Mouse (Mus musculus) lung, postnatal 25 days (tissue): Measurements from ENCODE around the gene Thpo.
A peak's percentile ranks its signal among the peaks of the same experiment; 100 is the strongest.

ENCODE experiments used
- DNase-seq: peaks from one replicate; pipeline ENCODE4 v3.0.0; 2022; ENCODE audit warnings: low spot score

Gene Thpo

DNA sequence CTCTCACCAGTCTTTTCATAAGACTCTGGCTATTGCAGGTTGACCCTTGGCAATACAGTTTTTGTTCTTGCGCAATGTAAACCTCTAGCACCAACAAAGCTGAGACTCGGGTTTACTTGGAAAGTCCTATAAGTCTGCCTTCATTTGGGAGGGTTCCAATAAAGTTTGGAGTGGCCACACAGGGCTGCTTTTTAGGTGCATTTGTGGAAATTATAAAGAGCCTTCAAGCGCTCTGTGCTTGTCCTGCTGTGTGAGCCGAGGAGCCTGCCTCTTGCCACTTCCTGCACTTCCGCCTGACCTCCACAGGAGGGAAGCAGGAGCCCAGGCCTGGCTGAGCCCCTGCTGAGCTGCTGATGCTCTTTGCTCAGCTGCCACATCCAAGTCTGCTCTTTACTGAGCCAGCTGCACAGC lies 10.0 kb downstream of the Thpo start:
- DNase-seq = peak; percentile 61

GRCm38 (mm10) chr16:20723247-20723646 lies 11.1 kb downstream of the Thpo start:
- DNase-seq = no peak

DNA sequence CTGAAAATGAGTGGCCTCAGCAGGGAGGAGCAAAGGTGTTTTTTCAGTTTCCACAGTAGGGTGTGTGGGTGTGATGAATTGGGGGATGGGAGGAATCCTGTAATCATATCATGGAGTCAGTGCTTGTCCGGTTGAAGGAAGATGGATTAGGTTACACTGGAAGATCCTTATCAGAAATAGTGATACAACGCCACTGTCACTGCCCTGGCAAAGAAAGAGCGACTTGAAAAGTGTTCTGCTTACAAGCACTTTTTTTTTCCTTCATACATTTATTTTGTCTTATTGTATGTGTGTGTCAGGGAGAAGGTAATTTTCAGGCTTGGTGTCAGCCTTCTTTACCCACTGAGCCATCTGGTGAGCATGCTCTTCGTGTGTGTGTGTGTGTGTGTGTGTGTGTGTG lies 11.6 kb downstream of the Thpo start:
- DNase-seq = no peak

- DNase-seq = no peak
These were observed 12.5 kb downstream of the Thpo start for GRCm38 (mm10) chr16:20721808-20722207.

DNA sequence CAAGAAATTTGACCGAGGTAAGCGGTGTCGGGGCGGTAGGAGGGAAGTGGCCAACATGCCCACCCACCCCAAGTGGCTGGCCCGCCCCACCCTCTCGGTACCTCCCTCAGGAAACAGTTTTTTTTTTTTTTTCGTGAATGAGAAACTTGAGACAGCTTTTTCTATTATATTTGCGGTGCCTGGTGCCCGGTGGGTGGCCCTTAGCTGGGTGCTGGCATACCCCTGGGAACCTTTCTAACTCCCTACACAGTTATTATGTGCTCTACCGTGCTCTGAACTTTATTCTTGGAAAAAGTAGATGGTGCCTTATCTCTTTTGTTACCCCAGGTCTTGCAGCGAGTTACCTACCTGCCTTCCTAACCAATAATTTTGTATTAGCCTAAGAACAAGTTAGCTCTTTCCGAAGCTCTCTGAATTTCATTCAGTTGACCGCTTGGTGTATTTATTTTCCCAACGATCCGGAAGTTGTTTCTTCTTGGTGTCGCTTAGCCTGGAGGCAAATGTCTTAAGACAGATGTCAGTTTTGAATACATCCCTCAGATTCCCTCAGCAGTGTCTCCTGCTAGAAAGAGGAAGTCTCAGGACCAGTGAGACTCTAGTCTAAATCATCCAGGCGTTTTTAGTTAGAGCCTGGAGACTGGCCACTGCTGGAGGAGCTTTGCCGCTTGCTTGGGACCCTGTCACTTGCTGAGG lies 16.2 kb downstream of the Thpo start:
- DNase-seq = no peak

GRCm38 (mm10) chr16:20717181-20717977 lies 16.9 kb downstream of the Thpo start, which contains the start of the genes Polr2h and Clcn2:
TSS of gene Polr2h (plus strand) at chr16:20717665.
TSS of gene Clcn2 (minus strand) at chr16:20717746.
- peak; percentile 98 for DNase-seq

DNA sequence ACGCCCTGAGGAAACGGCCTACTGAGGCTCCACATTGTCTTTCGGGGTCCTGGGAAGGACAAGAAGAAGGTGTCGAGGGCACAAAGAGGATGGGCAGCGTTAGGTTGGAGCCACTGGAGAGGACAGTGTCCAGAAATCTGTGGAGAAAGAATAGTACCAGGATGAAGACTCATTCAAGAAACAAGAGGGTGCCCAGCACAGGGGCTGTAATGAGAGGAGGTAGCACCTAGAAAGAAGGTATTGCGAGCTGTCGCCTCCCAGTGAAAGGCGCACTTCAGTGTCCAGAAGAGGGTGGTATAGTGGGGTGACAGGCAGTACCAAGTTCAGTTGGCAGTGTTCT lies 17.5 kb downstream of the Thpo start:
- no peak for DNase-seq

GRCm38 (mm10) chr16:20715976-20716840 lies 18.1 kb downstream of the Thpo start:
- DNase-seq = peak; percentile 70

DNA sequence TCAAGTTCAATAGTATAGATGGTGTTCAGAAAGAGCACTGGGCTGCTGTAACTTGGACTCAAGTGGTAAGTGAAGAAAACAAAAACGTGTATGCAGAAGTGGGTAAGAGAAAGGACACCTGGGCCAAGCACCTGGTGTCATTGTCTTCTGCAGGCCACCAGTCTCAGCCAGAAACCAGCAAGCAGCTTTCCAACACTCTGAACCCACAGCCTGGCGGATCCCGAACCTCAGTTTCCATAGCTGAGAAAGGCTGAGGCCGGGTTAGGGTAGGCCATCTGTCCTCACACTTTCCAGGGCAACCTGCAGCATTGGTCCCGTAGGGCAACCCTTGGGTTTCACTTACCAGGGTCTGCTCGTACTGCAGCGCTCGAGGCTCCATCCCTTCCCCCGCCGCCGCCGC lies 18.7 kb downstream of the Thpo start:
- no peak for DNase-seq

DNA sequence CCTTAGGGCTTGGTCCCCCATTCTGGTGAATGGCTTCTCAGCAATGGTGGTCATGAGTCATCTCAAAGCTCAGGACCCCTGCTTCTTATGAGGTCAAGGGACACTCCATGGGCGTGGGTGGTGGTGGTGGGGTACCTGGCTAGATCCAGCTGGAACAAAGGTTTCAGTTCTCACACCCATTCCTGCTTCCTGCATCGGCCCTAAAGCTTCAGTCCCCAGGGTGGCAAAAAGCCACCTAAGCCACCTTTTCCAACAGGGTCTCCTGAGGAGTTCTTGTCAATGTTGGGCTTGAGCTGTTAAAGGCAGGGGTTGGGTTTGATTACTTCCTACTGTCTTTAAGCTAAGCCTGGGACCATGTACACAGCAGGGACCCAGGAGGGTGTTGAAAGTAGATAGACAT lies 19.1 kb downstream of the Thpo start:
- DNase-seq = no peak

GRCm38 (mm10) chr16:20714307-20715080 lies 19.8 kb downstream of the Thpo start:
- no peak for DNase-seq

DNA sequence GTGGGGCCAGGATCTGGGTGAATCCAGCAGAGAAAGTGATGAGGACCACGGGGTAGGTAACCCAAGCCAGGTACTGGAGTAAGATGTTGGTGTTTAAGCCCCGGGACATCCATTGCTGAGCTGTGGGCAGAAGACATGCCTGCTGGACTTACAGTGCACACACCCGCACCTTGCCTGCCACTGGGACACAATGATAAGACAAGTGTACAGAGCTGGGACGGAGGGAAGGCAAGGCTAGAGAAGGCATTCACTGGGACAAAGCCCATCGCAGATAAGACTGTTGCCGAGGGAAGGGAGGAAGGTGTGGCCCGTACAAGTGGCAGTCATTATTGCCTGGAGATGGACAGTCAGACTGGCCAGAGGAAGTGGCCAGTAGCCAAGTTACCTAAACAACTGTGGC lies 21.4 kb downstream of the Thpo start:
- no peak for DNase-seq

GRCm38 (mm10) chr16:20712190-20712589 lies 22.1 kb downstream of the Thpo start:
- no peak for DNase-seq

DNA sequence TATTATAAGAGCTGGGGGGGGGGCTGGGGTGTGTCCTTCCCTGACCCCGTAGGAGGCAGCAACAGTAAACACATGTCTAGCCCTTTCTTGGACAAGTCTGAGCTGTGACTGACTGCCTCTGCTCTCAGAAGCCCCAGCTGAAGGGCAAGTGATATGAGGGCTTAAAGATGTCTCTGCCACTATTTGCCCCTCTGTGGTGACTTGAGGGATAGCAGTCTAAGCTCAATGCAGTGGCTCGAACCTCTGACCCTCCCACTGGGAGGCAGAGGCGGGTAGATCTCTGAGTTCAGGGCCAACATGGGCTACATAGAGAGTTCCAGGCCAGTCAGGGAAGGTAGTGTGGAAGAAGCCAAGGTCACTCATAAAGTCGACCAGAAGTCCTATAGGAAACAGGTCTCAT lies 23.5 kb downstream of the Thpo start:
- DNase-seq = no peak

DNA sequence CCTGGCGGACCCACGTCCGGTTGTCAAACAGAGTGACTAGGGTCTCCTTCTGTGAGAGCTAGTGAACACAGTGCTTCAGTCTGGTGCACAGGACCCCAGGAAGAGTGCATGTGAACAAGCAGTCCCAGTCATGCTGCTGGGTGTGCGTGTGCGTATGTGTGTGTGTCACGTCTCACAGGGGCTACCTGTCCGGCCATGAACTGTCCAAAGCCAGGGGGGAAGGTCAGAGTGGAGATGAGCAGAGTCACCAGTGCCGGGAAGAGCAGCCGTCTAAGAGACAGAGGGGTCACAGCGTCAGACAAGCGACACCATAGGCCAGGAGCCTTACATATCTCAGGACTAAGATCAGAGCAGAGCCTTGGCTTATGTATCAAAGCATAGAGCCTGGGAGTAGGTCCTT lies 23.9 kb downstream of the Thpo start:
- no peak for DNase-seq

- no peak for DNase-seq
These were observed 25.2 kb downstream of the Thpo start for GRCm38 (mm10) chr16:20708939-20709734.

- no peak for DNase-seq
These were observed 25.9 kb downstream of the Thpo start for GRCm38 (mm10) chr16:20708220-20708938.

DNA sequence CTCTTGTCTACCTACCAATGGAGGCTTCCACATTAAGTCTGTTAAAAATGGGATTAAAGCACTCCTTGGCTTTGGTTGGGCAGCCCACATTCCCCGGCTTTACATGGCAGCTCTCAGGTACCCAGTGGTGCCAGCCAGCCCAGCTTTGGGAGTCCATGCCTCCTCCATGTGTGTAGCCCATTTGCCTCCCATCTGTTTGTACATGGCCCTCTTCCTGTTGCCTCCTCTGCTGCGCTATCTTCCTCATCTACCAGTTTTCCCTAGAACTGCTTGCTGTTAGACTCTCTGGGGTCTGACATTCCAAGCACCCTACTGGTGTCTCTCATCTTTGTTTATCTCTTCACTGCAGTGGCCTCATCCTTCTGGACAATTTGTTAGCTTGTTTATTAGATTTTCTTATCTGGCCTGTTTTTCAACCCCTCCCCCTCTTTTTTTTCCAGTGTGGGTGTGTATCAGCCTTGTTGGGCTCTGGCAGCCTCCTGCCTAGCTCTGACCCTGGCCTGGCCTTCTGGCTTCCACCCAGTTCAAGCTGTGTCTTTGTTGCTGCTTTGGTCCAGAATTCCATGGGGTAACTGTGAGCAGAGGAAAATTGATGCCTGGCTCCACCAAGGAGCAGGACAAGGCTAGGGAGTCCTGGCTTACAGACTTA lies 27.8 kb downstream of the Thpo start:
- no peak for DNase-seq

- no peak for DNase-seq
These were observed 28.5 kb downstream of the Thpo start for GRCm38 (mm10) chr16:20705786-20706185.
